Mouse (Mus musculus) myocyte (in vitro differentiated cells): ENCODE measurements around the gene Ddx20. TPM values are rescaled to one million over a fixed set of nuclear protein-coding genes. Genes with fewer than 3 reads are reported as not detected.
"Not testable (repeated sequence)": the region's sequence is repeated elsewhere in the genome, so short reads cannot be mapped to it uniquely, and the experiment has no call there.

Experiments used
- H3K27me3 ChIP-seq: one replicate; pipeline ENCODE4 v1.6.1; 2011; ENCODE audit not compliant: control insufficient read depth, insufficient read depth, insufficient read length
- H3K36me3 ChIP-seq: one replicate; pipeline ENCODE4 v1.6.1; 2011; ENCODE audit not compliant: control insufficient read depth, insufficient read depth
- H3K4me2 ChIP-seq: one replicate; pipeline ENCODE4 v1.6.1; 2011; ENCODE audit warnings: low read depth, control low read depth
- H3K4me3 ChIP-seq: one replicate; pipeline ENCODE4 v1.5.1; 2011; ENCODE audit warnings: mild to moderate bottlenecking, control low read depth, moderate library complexity
- H3K79me2 ChIP-seq: one replicate; pipeline ENCODE4 v1.6.1; 2011; ENCODE audit not compliant: control insufficient read depth, insufficient read depth
- H3ac ChIP-seq: one replicate; pipeline ENCODE4 v1.6.1; 2011; ENCODE audit not compliant: control insufficient read depth, insufficient read length
- CEBPB ChIP-seq: IDR thresholded peaks from 2 replicates; pipeline ENCODE4 v1.6.1; 2011; ENCODE audit warnings: mild to moderate bottlenecking, moderate library complexity; ENCODE audit not compliant: poor library complexity, insufficient read depth, severe bottlenecking
- E2F4 ChIP-seq: IDR thresholded peaks from one replicate; pipeline ENCODE4 v1.6.1; 2011; ENCODE audit warnings: mild to moderate bottlenecking, control low read depth, moderate library complexity; ENCODE audit not compliant: insufficient read depth
- MAX ChIP-seq: IDR thresholded peaks from one replicate; pipeline ENCODE4 v1.6.1; 2011; ENCODE audit warnings: low read depth, mild to moderate bottlenecking, control low read depth
- MYOD1 ChIP-seq, 3 experiments: IDR thresholded peaks; one replicate each; pipeline ENCODE4 v1.6.1; 2011; ENCODE audit warnings: control low read depth in 2 of 3, low read depth in 2 of 3, mild to moderate bottlenecking in 2 of 3, moderate library complexity in 1 of 3; ENCODE audit not compliant: insufficient read length in 2 of 3, control insufficient read depth in 1 of 3
- MYOG ChIP-seq, 3 experiments: IDR thresholded peaks; one replicate each; pipeline ENCODE4 v1.6.1; 2011; ENCODE audit warnings: control low read depth in 2 of 3, low read depth in 2 of 3, mild to moderate bottlenecking in 2 of 3; ENCODE audit not compliant: insufficient read length in 2 of 3, control insufficient read depth in 1 of 3, insufficient read depth in 1 of 3
- POLR2A ChIP-seq: IDR thresholded peaks from one replicate; pipeline ENCODE4 v1.6.1; 2011; ENCODE audit warnings: low read depth, mild to moderate bottlenecking, control low read depth, moderate library complexity; ENCODE audit not compliant: insufficient read length
- POLR2AphosphoS2 ChIP-seq: IDR thresholded peaks from one replicate; pipeline ENCODE4 v1.6.1; 2011; ENCODE audit warnings: low read depth, control low read depth; ENCODE audit not compliant: insufficient read length
- REST ChIP-seq: IDR thresholded peaks from one replicate; pipeline ENCODE4 v1.6.1; 2011; ENCODE audit warnings: mild to moderate bottlenecking, control low read depth, moderate library complexity; ENCODE audit not compliant: insufficient read depth, insufficient read length
- SRF ChIP-seq: IDR thresholded peaks from one replicate; pipeline ENCODE4 v1.6.1; 2011; ENCODE audit warnings: low read depth; ENCODE audit not compliant: control insufficient read depth, insufficient read length
- TCF12 ChIP-seq: IDR thresholded peaks from one replicate; pipeline ENCODE4 v1.6.1; 2011; ENCODE audit warnings: mild to moderate bottlenecking, control low read depth; ENCODE audit not compliant: poor library complexity, insufficient read depth, severe bottlenecking
- TCF3 ChIP-seq: IDR thresholded peaks from one replicate; pipeline ENCODE4 v1.6.1; 2011; ENCODE audit warnings: low read depth, control low read depth; ENCODE audit not compliant: insufficient read length
- USF1 ChIP-seq: IDR thresholded peaks from one replicate; pipeline ENCODE4 v1.6.1; 2011; ENCODE audit warnings: low read depth, mild to moderate bottlenecking, control low read depth, moderate library complexity
- polyA plus RNA-seq: library from polyadenylated mRNA; unstranded; fragments of >200 nt; fragmentation: generic; extraction: Trizol; gene quantifications from one replicate; pipeline ENCODE4 v1.2.1, GENCODE M21; 2012; ENCODE audit warnings: missing spikeins

The Ddx20 gene
- polyA plus RNA-seq, 1 experiment, result 7.5 TPM

DNA sequence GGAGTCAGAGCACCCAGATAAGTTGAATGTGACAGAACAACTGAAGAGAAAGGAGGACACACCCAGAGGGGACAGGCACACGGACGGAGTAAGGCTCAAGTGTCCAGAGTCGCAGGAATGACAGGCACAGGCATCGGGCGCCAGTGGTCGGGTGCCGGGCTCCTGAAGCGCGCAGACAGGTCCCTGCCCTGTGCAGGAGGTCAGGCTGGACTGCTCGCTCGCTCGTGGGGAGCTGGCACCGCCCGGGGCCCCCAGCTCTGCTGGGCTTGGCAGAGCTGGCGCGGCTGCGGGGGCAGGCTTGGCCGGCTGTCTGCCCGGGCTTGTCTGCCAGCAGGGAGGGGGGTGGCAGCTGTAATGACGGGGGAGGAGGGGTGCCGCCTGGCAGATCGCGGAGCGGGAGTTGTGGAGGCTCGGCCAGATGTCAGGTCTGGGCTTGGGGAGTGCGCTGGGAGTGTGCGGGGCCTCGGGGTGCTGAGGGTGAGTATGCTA is 17.7 kb upstream of the Ddx20 start:
- TF ChIP-seq TCF12 (peak; percentile 24), MAX (no peak), MYOD1 (IDR thresholded peaks at IDR 0.05; ENCODE audit: control insufficient read depth in 1 of 3, insufficient read length in 2 of 3, low read depth in 2 of 3) (peak in 2 of 3 experiments; percentile 75 to 95), E2F4 (no peak), CEBPB (no peak), USF1 (no peak), TCF3 (peak; percentile 51), POLR2A (peak; percentile 53), SRF (no peak), REST (no peak), POLR2AphosphoS2 (peak; percentile 28), MYOG (IDR thresholded peaks at IDR 0.05; ENCODE audit: control insufficient read depth in 1 of 3, insufficient read depth in 1 of 3, insufficient read length in 2 of 3, low read depth in 2 of 3) (peak; percentile 37 to 92 (median 79))
- Histone ChIP-seq H3K4me3 (peak overlapping the region; percentile 77), H3K36me3 (no peaks in the 10 kb centered on the region), H3K4me2 (peak overlapping the region; percentile 96), H3K27me3 (no peaks in the 10 kb centered on the region), H3ac (peak overlapping the region; percentile 36), H3K79me2 (peaks cover 21% of the 10 kb centered on the region)

GRCm38 (mm10) chr3:105704031-105705008 is 16.9 kb upstream of the Ddx20 start, which contains the start of gene Inka2:
Gene Inka2 (plus strand): TSS chr3:105704599.
- Histone ChIP-seq H3K36me3 (no peaks in the 10 kb centered on the region), H3K4me2 (peak within 1 kb of the TSS; percentile 96), H3ac (peak within 1 kb of the TSS; percentile 36), H3K4me3 (peak within 1 kb of the TSS; percentile 77), H3K27me3 (no peaks in the 10 kb centered on the region), H3K79me2 (peaks cover 21% of the 10 kb centered on the region)
- no peak for TF ChIP-seq E2F4
- peak; percentile 88 for TF ChIP-seq POLR2A
- no peak for TF ChIP-seq TCF3
- TF ChIP-seq POLR2AphosphoS2, result peak; percentile 77

GRCm38 (mm10) chr3:105703571-105703970 is 16.2 kb upstream of the Ddx20 start:
- Histone ChIP-seq H3K27me3 (no peaks in the 10 kb centered on the region), H3K36me3 (no peaks in the 10 kb centered on the region), H3K4me2 (no peak overlapping the region), H3K79me2 (peaks cover 21% of the 10 kb centered on the region), H3K4me3 (no peak overlapping the region), H3ac (no peak overlapping the region)
- no peak for TF ChIP-seq SRF

DNA sequence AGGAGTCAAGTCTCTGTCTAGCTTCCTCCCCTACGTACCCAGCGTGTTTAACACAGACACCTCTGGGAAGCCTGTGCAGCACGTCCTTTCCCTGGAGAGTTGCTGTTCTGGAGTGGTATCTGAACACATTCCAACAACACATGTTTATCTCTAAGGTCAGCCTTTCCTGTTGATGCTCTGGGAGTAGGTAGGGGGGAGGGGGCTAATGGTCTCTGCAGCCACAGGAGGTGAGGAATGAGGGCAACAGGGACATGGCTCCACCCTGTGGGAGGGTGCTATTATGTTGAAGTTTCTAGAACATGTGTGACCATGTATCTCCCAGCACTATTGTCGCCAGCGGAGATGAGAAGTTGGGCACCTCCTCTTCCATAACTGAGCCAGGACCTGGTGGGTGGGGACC is 14.0 kb upstream of the Ddx20 start:
- no peaks in the 10 kb centered on the region for H3K36me3 ChIP-seq
- peaks cover 8% of the 10 kb centered on the region for H3K27me3 ChIP-seq
- no peak overlapping the region for H3ac ChIP-seq
- H3K4me2 ChIP-seq, result peak overlapping the region; percentile 42
- H3K79me2 ChIP-seq, result peaks cover 12% of the 10 kb centered on the region
- H3K4me3 ChIP-seq, result no peak overlapping the region
- no peak for TF ChIP-seq POLR2AphosphoS2
- TF ChIP-seq MYOD1 (IDR thresholded peaks at IDR 0.05; ENCODE audit: control insufficient read depth in 1 of 3, insufficient read length in 2 of 3, low read depth in 2 of 3), result no peak
- no peak for TF ChIP-seq MAX
- TF ChIP-seq POLR2A, result no peak
- TF ChIP-seq MYOG (IDR thresholded peaks at IDR 0.05; ENCODE audit: control insufficient read depth in 1 of 3, insufficient read depth in 1 of 3, insufficient read length in 2 of 3, low read depth in 2 of 3), result no peak
- TF ChIP-seq CEBPB, result no peak
- TF ChIP-seq TCF3, result no peak
- no peak for TF ChIP-seq REST
- TF ChIP-seq E2F4, result no peak
- no peak for TF ChIP-seq TCF12
- TF ChIP-seq USF1, result no peak
- no peak for TF ChIP-seq SRF

- not testable (repeated sequence) for H3K27me3 ChIP-seq, H3K79me2 ChIP-seq, H3ac ChIP-seq, H3K4me3 ChIP-seq, H3K36me3 ChIP-seq
- H3K4me2 ChIP-seq, result peak overlapping the region; percentile 42
Measured at GRCm38 (mm10) chr3:105700786-105701185, 13.4 kb upstream of the Ddx20 start.
